Mouse (Mus musculus): Measurements from ENCODE around the gene Ccdc57. TPM values are rescaled to one million over a fixed set of nuclear protein-coding genes. Genes with fewer than 3 reads are reported as not detected.
A peak's percentile ranks its signal among the peaks of the same experiment; 100 is the strongest.
"Not testable (repeated sequence)": the region's sequence is repeated elsewhere in the genome, so short reads cannot be mapped to it uniquely, and the experiment has no call there.

Gene Ccdc57
- total RNA-seq, 2 experiments from 2014 or later = 6.9 to 7.7 TPM

- no peak for DNase-seq (ENCODE audit: low spot score in 2 of 2)
These were observed 143.3 kb downstream of the Ccdc57 start for GRCm38 (mm10) chr11:120789355-120789754.

GRCm38 (mm10) chr11:120788460-120788859 is 144.2 kb downstream of the Ccdc57 start:
- not testable (repeated sequence) for DNase-seq (ENCODE audit: low spot score in 2 of 2)

GRCm38 (mm10) chr11:120785145-120785544 is 147.5 kb downstream of the Ccdc57 start:
- DNase-seq (ENCODE audit: low spot score in 2 of 2) = no peak

- DNase-seq (ENCODE audit: low spot score in 2 of 2) = peak; percentile 64 to 81
These were observed 148.4 kb downstream of the Ccdc57 start, which contains the start of the genes Rfng and Gps1 for GRCm38 (mm10) chr11:120784064-120784791. Gene Rfng (minus strand): TSS chr11:120784207. Gene Gps1 (plus strand): TSS chr11:120784272.

- DNase-seq (ENCODE audit: low spot score in 2 of 2) = no peak
These were observed 149.1 kb downstream of the Ccdc57 start for GRCm38 (mm10) chr11:120783426-120784063.

- not testable (repeated sequence) for DNase-seq (ENCODE audit: low spot score in 2 of 2)
These were observed 151.3 kb downstream of the Ccdc57 start for GRCm38 (mm10) chr11:120781361-120781760.

- no peak for DNase-seq (ENCODE audit: low spot score in 2 of 2)
These were observed 152.8 kb downstream of the Ccdc57 start for GRCm38 (mm10) chr11:120779876-120780275.

GRCm38 (mm10) chr11:120777123-120777522 is 155.5 kb downstream of the Ccdc57 start:
- DNase-seq (ENCODE audit: low spot score in 2 of 2) = no peak

Other genes with a start within 250 kb of the Ccdc57 start
- 10 to 100 TPM; 15.8 to 18.7 TPM for gene Cenpx, start 219.1 kb downstream of the Ccdc57 start, total RNA-seq (2021)
- gene Lrrc45, start 218.9 kb downstream of the Ccdc57 start, total RNA-seq (2021) = 10 to 100 TPM; 49.1 to 60.5 TPM
- gene Rac3, start 211.4 kb downstream of the Ccdc57 start, total RNA-seq (2021) = 10 to 100 TPM; 32.0 to 40.0 TPM
- 10 to 100 TPM; 12.3 to 13.6 TPM for gene Dcxr, start 205.6 kb downstream of the Ccdc57 start, total RNA-seq (2021)
- 1 to 10 TPM; 1.2 to 1.7 TPM for gene Cbr2, start 200.8 kb downstream of the Ccdc57 start, total RNA-seq (2021)
- gene Hmga1b, start 170.1 kb downstream of the Ccdc57 start, total RNA-seq (2021) = 10 to 100 TPM; 20.9 to 24.0 TPM
- 10 to 100 TPM; 57.1 to 59.9 TPM for gene Rfng, start 148.7 kb downstream of the Ccdc57 start, total RNA-seq (2021)
- gene Gps1, start 148.6 kb downstream of the Ccdc57 start, total RNA-seq (2021) = 100 to 1,000 TPM; 152 to 154 TPM
- 10 to 100 TPM; 40.1 to 40.4 TPM for gene Dus1l, start 136.5 kb downstream of the Ccdc57 start, total RNA-seq (2021)
- 100 to 1,000 TPM; 183 to 187 TPM for gene Fasn, start 108.3 kb downstream of the Ccdc57 start, total RNA-seq (2021)
- 1 to 10 TPM; 1.7 to 4.5 TPM for gene Slc16a3, start 15.6 kb upstream of the Ccdc57 start, total RNA-seq (2021)
- 100 to 1,000 TPM; 136 TPM for gene Csnk1d, start 58.5 kb upstream of the Ccdc57 start, total RNA-seq (2021)
- gene Cd7, start 106.5 kb upstream of the Ccdc57 start, total RNA-seq (2021) = not detected
- not detected for gene Sectm1b, start 130.7 kb upstream of the Ccdc57 start, total RNA-seq (2021)
- not detected for gene Sectm1a, start 148.3 kb upstream of the Ccdc57 start, total RNA-seq (2021)
- gene Tex19.2, start 185.8 kb upstream of the Ccdc57 start, total RNA-seq (2021) = not detected
- not detected for gene Tex19.1, start 213.3 kb upstream of the Ccdc57 start, total RNA-seq (2021)
- gene Uts2r, start 227.4 kb upstream of the Ccdc57 start, total RNA-seq (2021) = under 1 TPM; 0.25 to 0.37 TPM

Data from layer of hippocampus, adult 18-20 months (tissue).